In genomic region chr6:84029775-84030174, GRCm38 (mm10) we compare ENCODE assay signal across 25 mouse cellular contexts. TPM values are rescaled to one million over a fixed set of nuclear protein-coding genes. Genes with fewer than 3 reads are reported as not detected.
A peak's percentile ranks its signal among the peaks of the same experiment; 100 is the strongest.
DNase-seq lines count a peak whose midpoint lies in the region; ATAC-seq lines count a peak whose summit lies in the region.
"Had no signal": no experiment of that assay in that cellular context is flagged by ENCODE, and none has a peak within 500 bp of the region (broad histone marks: within the 10 kb centered on the region; RNA-seq: fewer than 3 reads in every experiment).

No protein-coding gene starts in this region.

- H3K4me3 ChIP-seq in intestine, embryonic 14.5 days (ENCODE audit: low read depth, low read length): no peak overlapping the region
- H3K4me3 ChIP-seq in intestine, embryonic 16.5 days (ENCODE audit: low read length): no peak overlapping the region
- H3K4me3 ChIP-seq: embryonic facial prominence, embryonic 13.5 days; embryonic facial prominence, embryonic 15.5 days; erythroblast, embryonic 14.5 days; forebrain, embryonic 10.5 days; forebrain, embryonic 12.5 days had no signal

- no peaks in the 10 kb centered on the region for H3K9me3 ChIP-seq in intestine, embryonic 14.5 days (ENCODE audit: control insufficient read depth, low read length)
- no peaks in the 10 kb centered on the region for H3K9me3 ChIP-seq in intestine, embryonic 16.5 days (ENCODE audit: control insufficient read depth, low read length)
- H3K9me3 ChIP-seq: embryonic facial prominence, embryonic 13.5 days; embryonic facial prominence, embryonic 15.5 days; forebrain, embryonic 10.5 days; forebrain, embryonic 12.5 days; G1E had no signal

- no peaks in the 10 kb centered on the region for H3K36me3 ChIP-seq in intestine, embryonic 14.5 days (ENCODE audit: control insufficient read depth, insufficient read depth, low read length)
- H3K36me3 ChIP-seq in intestine, embryonic 16.5 days (ENCODE audit: control insufficient read depth, insufficient read depth, low read length): no peaks in the 10 kb centered on the region
- H3K36me3 ChIP-seq: embryonic facial prominence, embryonic 13.5 days; embryonic facial prominence, embryonic 15.5 days; forebrain, embryonic 10.5 days; forebrain, embryonic 12.5 days; G1E had no signal

- H3K9ac ChIP-seq in intestine, embryonic 14.5 days (ENCODE audit: low read length): no peak overlapping the region
- H3K9ac ChIP-seq in intestine, embryonic 16.5 days (ENCODE audit: low read depth, low read length): no peak overlapping the region
- H3K9ac ChIP-seq: embryonic facial prominence, embryonic 13.5 days; embryonic facial prominence, embryonic 15.5 days; forebrain, embryonic 12.5 days had no signal

- H3K4me2 ChIP-seq in intestine, embryonic 14.5 days (ENCODE audit: low read length): no peak overlapping the region
- H3K4me2 ChIP-seq in intestine, embryonic 16.5 days (ENCODE audit: low read depth, low read length): no peak overlapping the region
- H3K4me2 ChIP-seq: embryonic facial prominence, embryonic 13.5 days; embryonic facial prominence, embryonic 15.5 days; forebrain, embryonic 12.5 days had no signal

- H3K4me1 ChIP-seq in intestine, embryonic 14.5 days (replicated peaks; ENCODE audit: control insufficient read depth, insufficient read depth, low read length): no peaks in the 10 kb centered on the region
- H3K4me1 ChIP-seq in intestine, embryonic 16.5 days (ENCODE audit: control insufficient read depth, insufficient read depth, low read length): no peaks in the 10 kb centered on the region
- H3K4me1 ChIP-seq: embryonic facial prominence, embryonic 13.5 days; embryonic facial prominence, embryonic 15.5 days; forebrain, embryonic 10.5 days; forebrain, embryonic 12.5 days had no signal

- ATAC-seq in intestine, embryonic 14.5 days (replicated peaks; ENCODE audit: low FRiP score, low TSS enrichment, low read depth): no peak
- no peak for ATAC-seq in intestine, embryonic 16.5 days
- ATAC-seq: activated CD4-positive, CD25-positive, alpha-beta regulatory T cell, adult 4 months; forebrain, embryonic 14.5 days; forebrain, embryonic 16.5 days; Patski had no signal

- no peak overlapping the region for H3K27ac ChIP-seq in intestine, embryonic 14.5 days (ENCODE audit: low read depth)
- H3K27ac ChIP-seq in intestine, embryonic 16.5 days (ENCODE audit: low read length): no peak overlapping the region
- H3K27ac ChIP-seq: embryonic facial prominence, embryonic 13.5 days; embryonic facial prominence, embryonic 15.5 days; forebrain, embryonic 10.5 days; forebrain, embryonic 12.5 days had no signal

- DNase-seq in intestine, embryonic 14.5 days (ENCODE audit: low spot score): peak; percentile 9
- DNase-seq in R1 (ENCODE audit: low read depth, low spot score): peak; percentile 51
- DNase-seq in right cerebral cortex, adult 2 months (ENCODE audit: low spot score in 2 of 2): no peak
- no peak for DNase-seq in layer of hippocampus, postnatal 36 days
- DNase-seq: adrenal gland, adult 8-10 months; adrenal gland, postnatal 14 days; adrenal gland, postnatal 36 days; cerebellum, adult 11-12 months; cerebellum, adult 2 months; cerebellum, adult 9-10 months; cerebellum, postnatal 14 days; cerebellum, postnatal 36 days; embryo, embryonic 11 days had no signal

- H3K27me3 ChIP-seq in intestine, embryonic 14.5 days (replicated peaks; ENCODE audit: control insufficient read depth, insufficient read depth, low read length): no peaks in the 10 kb centered on the region
- H3K27me3 ChIP-seq in intestine, embryonic 16.5 days (replicated peaks; ENCODE audit: control insufficient read depth, insufficient read depth, low read length): no peaks in the 10 kb centered on the region
- H3K27me3 ChIP-seq: embryonic facial prominence, embryonic 13.5 days; embryonic facial prominence, embryonic 15.5 days; forebrain, embryonic 12.5 days; Patski had no signal

- 80% methylated on average over 7 of the region's 7 CpGs for WGBS in intestine, embryonic 14.5 days
- 86% methylated on average over 7 of the region's 7 CpGs for WGBS in intestine, embryonic 16.5 days

RNA-seq across cellular contexts. Expression of gene Dysf, which starts 21.4 kb away (rescaled TPM):
- 10.8 and 11.1 TPM in 2 replicates for polyA plus RNA-seq in intestine, embryonic 14.5 days (2014; fragmentation: Nextera tagmentation; extraction: Ambion mirVana)
- 5.7 and 6.1 TPM in 2 replicates for polyA plus RNA-seq in intestine, embryonic 16.5 days (2015; fragmentation: Nextera tagmentation; extraction: Ambion mirVana)
- total RNA-seq in layer of hippocampus, postnatal 36 days (2021): 1 to 10 TPM; 1.4 to 1.7 TPM
- total RNA-seq: common myeloid progenitor, adult 5-6 weeks had no signal
- polyA plus RNA-seq: activated CD4-positive, CD25-positive, alpha-beta regulatory T cell, adult 4 months; G1E had no signal

Comparison
In these comparisons a context has a peak if more than half of its experiments do, and no peak if none do; other contexts are left out.
1. DNase-seq: peak in intestine, embryonic 14.5 days (single experiment) and R1 (single experiment); none in right cerebral cortex, adult 2 months (0 of 2) and layer of hippocampus, postnatal 36 days (0 of 2).